Mouse (Mus musculus) ES-Bruce4 (cell line): ENCODE results near the gene Gm49416. TPM values are rescaled to one million over a fixed set of nuclear protein-coding genes. Genes with fewer than 3 reads are reported as not detected.
A peak's percentile ranks its signal among the peaks of the same experiment; 100 is the strongest.
"Not testable (repeated sequence)": the region's sequence is repeated elsewhere in the genome, so short reads cannot be mapped to it uniquely, and the experiment has no call there.

ENCODE experiments used
- H3K27ac ChIP-seq: 2 replicates; pipeline ENCODE4 v1.5.1; 2012; ENCODE audit warnings: low read length, inconsistent platforms; ENCODE audit not compliant: insufficient read depth
- H3K27me3 ChIP-seq: 2 replicates; pipeline ENCODE4 v1.6.1; 2012; ENCODE audit warnings: mild to moderate bottlenecking, low read length, inconsistent platforms; ENCODE audit not compliant: control insufficient read depth, poor library complexity, insufficient read depth, severe bottlenecking
- H3K36me3 ChIP-seq: 2 replicates; pipeline ENCODE4 v1.6.1; 2012; ENCODE audit warnings: inconsistent platforms, mild to moderate bottlenecking, low read length, moderate library complexity; ENCODE audit not compliant: control insufficient read depth, poor library complexity, insufficient read depth, severe bottlenecking
- H3K4me1 ChIP-seq: one replicate; pipeline ENCODE4 v1.8.1; 2011; ENCODE audit warnings: low read length; ENCODE audit not compliant: control insufficient read depth, insufficient read depth
- H3K4me3 ChIP-seq: 2 replicates; pipeline ENCODE4 v1.5.1; 2011; ENCODE audit warnings: low read depth, mild to moderate bottlenecking, low read length
- H3K9ac ChIP-seq: 2 replicates; pipeline ENCODE4 v1.6.1; 2012; ENCODE audit warnings: low read depth, mild to moderate bottlenecking, inconsistent platforms; ENCODE audit not compliant: poor library complexity, severe bottlenecking
- H3K9me3 ChIP-seq: replicated peaks from 2 replicates; pipeline ENCODE4 v1.6.1; 2012; ENCODE audit warnings: mild to moderate bottlenecking, low read length, inconsistent platforms; ENCODE audit not compliant: control insufficient read depth, poor library complexity, insufficient read depth, severe bottlenecking
- CTCF ChIP-seq: IDR thresholded peaks from one replicate; pipeline ENCODE4 v1.8.1; 2011; ENCODE audit warnings: low read depth, low read length
- EP300 ChIP-seq: IDR thresholded peaks from 2 replicates; pipeline ENCODE4 v1.6.1; 2011; ENCODE audit warnings: low read depth, low read length; ENCODE audit not compliant: insufficient read depth
- POLR2A ChIP-seq: IDR thresholded peaks from one replicate; pipeline ENCODE4 v1.8.1; 2011; ENCODE audit warnings: low read length; ENCODE audit not compliant: insufficient read depth
- polyA plus RNA-seq: library from polyadenylated mRNA; stranded (reverse); fragments of >200 nt; gene quantifications from 2 replicates; pipeline ENCODE4 v1.2.4, GENCODE M21; 2011; ENCODE audit warnings: low read depth; ENCODE audit not compliant: missing spikeins, insufficient read depth, insufficient read length

Gm49416 gene
- polyA plus RNA-seq, 1 experiment: 11.9 TPM

- H3K4me3 ChIP-seq: no peak overlapping the region
- H3K9me3 ChIP-seq: no peaks in the 10 kb centered on the region
- H3K36me3 ChIP-seq: no peaks in the 10 kb centered on the region
- H3K27ac ChIP-seq: no peak overlapping the region
- no peak overlapping the region for H3K9ac ChIP-seq
- peak; percentile 82 for TF ChIP-seq CTCF
- no peak for TF ChIP-seq POLR2A
- H3K4me1 ChIP-seq: no peaks in the 10 kb centered on the region
- H3K27me3 ChIP-seq: no peaks in the 10 kb centered on the region
Measured at GRCm38 (mm10) chr19:8857689-8858088, 31.0 kb upstream of the Gm49416 start.

- TF ChIP-seq CTCF (peak; percentile 37), POLR2A (no peak)
- Histone ChIP-seq H3K27ac (no peak overlapping the region), H3K27me3 (no peaks in the 10 kb centered on the region), H3K36me3 (no peaks in the 10 kb centered on the region), H3K4me3 (no peak overlapping the region), H3K4me1 (no peaks in the 10 kb centered on the region), H3K9ac (no peak overlapping the region), H3K9me3 (no peaks in the 10 kb centered on the region)
Measured at GRCm38 (mm10) chr19:8859018-8859417, 29.7 kb upstream of the Gm49416 start.

GRCm38 (mm10) chr19:8864265-8864664 lies 24.5 kb upstream of the Gm49416 start:
- H3K27me3 ChIP-seq: no peaks in the 10 kb centered on the region
- H3K9ac ChIP-seq: no peak overlapping the region
- no peaks in the 10 kb centered on the region for H3K9me3 ChIP-seq
- no peaks in the 10 kb centered on the region for H3K4me1 ChIP-seq
- no peaks in the 10 kb centered on the region for H3K36me3 ChIP-seq
- no peak for TF ChIP-seq EP300
- no peak for TF ChIP-seq POLR2A
- TF ChIP-seq CTCF: no peak
- H3K27ac ChIP-seq: no peak overlapping the region
- H3K4me3 ChIP-seq: no peak overlapping the region

GRCm38 (mm10) chr19:8870381-8870780 lies 18.3 kb upstream of the Gm49416 start:
- not testable (repeated sequence) for H3K27me3 ChIP-seq, H3K9me3 ChIP-seq, H3K4me3 ChIP-seq, H3K4me1 ChIP-seq, H3K27ac ChIP-seq
- H3K36me3 ChIP-seq: peaks cover 25% of the 10 kb centered on the region
- peak overlapping the region; percentile 78 for H3K9ac ChIP-seq

GRCm38 (mm10) chr19:8870838-8871237 lies 17.9 kb upstream of the Gm49416 start:
- no peaks in the 10 kb centered on the region for H3K27me3 ChIP-seq
- peaks cover 27% of the 10 kb centered on the region for H3K36me3 ChIP-seq
- peak overlapping the region; percentile 74 for H3K4me3 ChIP-seq
- no peak for TF ChIP-seq EP300
- no peak for TF ChIP-seq POLR2A
- TF ChIP-seq CTCF: no peak
- H3K27ac ChIP-seq: peak overlapping the region; percentile 86
- no peaks in the 10 kb centered on the region for H3K4me1 ChIP-seq
- H3K9ac ChIP-seq: peak overlapping the region; percentile 78
- H3K9me3 ChIP-seq: no peaks in the 10 kb centered on the region

GRCm38 (mm10) chr19:8871267-8872186 lies 17.2 kb upstream of the Gm49416 start, which contains the start of gene Ubxn1:
Gene Ubxn1 (plus strand): TSS chr19:8871496.
- H3K27me3 ChIP-seq: no peaks in the 10 kb centered on the region
- H3K27ac ChIP-seq: peak within 1 kb of the TSS; percentile 86
- H3K4me1 ChIP-seq: no peaks in the 10 kb centered on the region
- no peaks in the 10 kb centered on the region for H3K9me3 ChIP-seq
- peaks cover 30% of the 10 kb centered on the region for H3K36me3 ChIP-seq
- peak within 1 kb of the TSS; percentile 91 for H3K9ac ChIP-seq
- TF ChIP-seq CTCF (no peak), EP300 (peak; percentile 73)
- H3K4me3 ChIP-seq: peak within 1 kb of the TSS; percentile 89
